Mouse (Mus musculus) testis, adult 2 months (tissue): ENCODE data around the gene Kcnn4. TPM values are rescaled to one million over a fixed set of nuclear protein-coding genes. Genes with fewer than 3 reads are reported as not detected.
A peak's percentile ranks its signal among the peaks of the same experiment; 100 is the strongest.

Source experiments
- H3K27ac ChIP-seq: fragments of 200-500 bp; 2 replicates; pipeline ENCODE4 v1.5.1; 2012; ENCODE audit warnings: low read depth, low read length; ENCODE audit not compliant: control insufficient read depth, insufficient read depth
- H3K27me3 ChIP-seq: fragments of 200-500 bp; 2 replicates; pipeline ENCODE4 v1.6.1; 2012; ENCODE audit warnings: mild to moderate bottlenecking, low read length, moderate library complexity; ENCODE audit not compliant: control insufficient read depth, insufficient read depth
- H3K36me3 ChIP-seq: fragments of 200-500 bp; 2 replicates; pipeline ENCODE4 v1.6.1; 2012; ENCODE audit warnings: mild to moderate bottlenecking, low read length; ENCODE audit not compliant: control insufficient read depth, insufficient read depth
- H3K4me1 ChIP-seq: fragments of 200-500 bp; 2 replicates; pipeline ENCODE4 v1.6.1; 2012; ENCODE audit warnings: low read length; ENCODE audit not compliant: control insufficient read depth, insufficient read depth
- H3K4me3 ChIP-seq: fragments of 200-500 bp; 2 replicates; pipeline ENCODE4 v1.5.1; 2012; ENCODE audit warnings: low read depth, mild to moderate bottlenecking, low read length, moderate library complexity, mixed read lengths; ENCODE audit not compliant: control insufficient read depth
- CTCF ChIP-seq: fragments of 200-500 bp; IDR thresholded peaks from 2 replicates; pipeline ENCODE4 v1.5.1; 2012; ENCODE audit warnings: low read depth, mild to moderate bottlenecking, inconsistent platforms, low read length, moderate library complexity; ENCODE audit not compliant: control insufficient read depth, insufficient read depth, insufficient replicate concordance
- POLR2A ChIP-seq: fragments of 200-500 bp; IDR thresholded peaks from 2 replicates; pipeline ENCODE4 v1.6.1; 2012; ENCODE audit warnings: low read depth, mild to moderate bottlenecking, inconsistent platforms, low read length, moderate library complexity; ENCODE audit not compliant: control insufficient read depth
- polyA plus RNA-seq: library from polyadenylated mRNA; depleted of rRNA; stranded (reverse); fragments of >200 nt; gene quantifications from 2 replicates; pipeline ENCODE4 v1.2.3, GENCODE M21; 2012

The Kcnn4 gene
- polyA plus RNA-seq, 1 experiment = 2.5 TPM

DNA sequence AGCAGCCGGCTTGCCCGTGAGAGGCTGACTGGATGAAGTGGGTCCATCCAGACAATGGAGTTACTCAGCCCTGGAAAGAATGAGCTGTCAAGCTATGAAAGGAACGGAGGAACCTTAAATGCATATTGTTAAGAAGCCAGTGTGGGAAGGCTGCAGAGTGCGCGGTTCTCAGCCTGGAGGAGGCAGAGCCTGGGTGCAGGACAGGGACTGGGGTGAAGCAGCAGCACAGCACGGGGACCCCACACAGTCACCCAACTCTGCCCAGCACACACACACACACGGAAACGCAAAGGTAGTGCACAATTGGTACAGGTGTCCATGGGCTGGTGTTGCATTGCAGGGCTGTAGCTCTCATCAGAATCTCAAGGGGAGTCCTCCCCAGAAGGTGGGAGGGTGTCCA lies 49.5 kb downstream of the Kcnn4 start:
- H3K4me3 ChIP-seq = no peak overlapping the region
- TF ChIP-seq CTCF (0 out of 2 replicates have a peak, but pooled peaks have one; percentile 2), POLR2A (no peak)
- H3K27me3 ChIP-seq = no peaks in the 10 kb centered on the region
- no peak overlapping the region for H3K27ac ChIP-seq
- H3K36me3 ChIP-seq = no peaks in the 10 kb centered on the region; the same call in none of the 2 replicates
- H3K4me1 ChIP-seq = no peaks in the 10 kb centered on the region

- no peak overlapping the region for H3K27ac ChIP-seq
- H3K27me3 ChIP-seq = no peaks in the 10 kb centered on the region
- TF ChIP-seq CTCF = no peak
- TF ChIP-seq POLR2A = no peak
- no peaks in the 10 kb centered on the region for H3K4me1 ChIP-seq
- no peaks in the 10 kb centered on the region; the same call in none of the 2 replicates for H3K36me3 ChIP-seq
- H3K4me3 ChIP-seq = no peak overlapping the region
Measured at GRCm38 (mm10) chr7:24421648-24422047, 51.6 kb downstream of the Kcnn4 start.

- TF ChIP-seq POLR2A (no peak), CTCF (no peak)
- H3K27me3 ChIP-seq = no peaks in the 10 kb centered on the region
- no peak overlapping the region for H3K4me3 ChIP-seq
- no peaks in the 10 kb centered on the region for H3K4me1 ChIP-seq
- H3K36me3 ChIP-seq = no peaks in the 10 kb centered on the region; the same call in none of the 2 replicates
- H3K27ac ChIP-seq = no peak overlapping the region
Measured at GRCm38 (mm10) chr7:24422251-24422650, 52.2 kb downstream of the Kcnn4 start.

DNA sequence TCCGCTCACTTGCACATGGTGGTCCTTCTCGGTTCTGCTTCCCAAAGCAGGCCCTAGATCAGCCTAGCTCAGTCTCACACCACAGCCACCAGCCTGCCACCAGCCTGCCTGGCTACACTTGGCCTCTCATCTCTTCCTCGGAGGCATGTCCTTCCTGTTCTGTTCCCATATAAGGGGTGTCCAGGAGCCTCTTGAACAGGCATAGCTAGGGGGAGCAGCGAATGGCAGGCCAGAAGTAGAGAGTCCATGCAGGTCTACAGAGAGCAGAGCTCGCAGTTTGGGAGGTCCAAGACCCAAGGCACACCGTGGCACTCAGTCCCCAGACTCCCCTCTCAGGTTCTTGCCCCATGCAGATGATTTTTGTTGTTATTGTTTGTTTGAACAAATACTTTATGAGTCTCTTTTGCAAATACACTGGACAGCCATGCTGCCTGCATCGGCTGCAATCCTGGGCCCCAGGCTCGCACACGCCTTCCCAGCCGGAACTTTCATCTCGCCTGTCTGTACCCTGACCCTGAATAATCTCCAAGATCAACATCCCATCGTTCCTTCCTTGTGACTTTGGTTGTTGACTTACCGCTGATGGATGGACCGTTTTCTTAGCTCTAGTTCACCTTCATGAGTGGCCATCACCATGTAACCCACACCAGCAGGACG lies 53.2 kb downstream of the Kcnn4 start:
- no peak overlapping the region for H3K27ac ChIP-seq
- no peak overlapping the region for H3K4me3 ChIP-seq
- no peaks in the 10 kb centered on the region for H3K27me3 ChIP-seq
- no peak for TF ChIP-seq POLR2A
- TF ChIP-seq CTCF = no peak
- no peaks in the 10 kb centered on the region for H3K4me1 ChIP-seq
- no peaks in the 10 kb centered on the region; the same call in none of the 2 replicates for H3K36me3 ChIP-seq

- Histone ChIP-seq H3K4me3 (no peak overlapping the region), H3K27me3 (no peaks in the 10 kb centered on the region), H3K27ac (no peak overlapping the region), H3K36me3 (no peaks in the 10 kb centered on the region; the same call in none of the 2 replicates), H3K4me1 (no peaks in the 10 kb centered on the region; the same call in 1 of the 2 replicates)
- TF ChIP-seq CTCF (0 out of 2 replicates have a peak, but pooled peaks have one; percentile 2), POLR2A (no peak)
Measured at GRCm38 (mm10) chr7:24423956-24424732, 54.1 kb downstream of the Kcnn4 start.

DNA sequence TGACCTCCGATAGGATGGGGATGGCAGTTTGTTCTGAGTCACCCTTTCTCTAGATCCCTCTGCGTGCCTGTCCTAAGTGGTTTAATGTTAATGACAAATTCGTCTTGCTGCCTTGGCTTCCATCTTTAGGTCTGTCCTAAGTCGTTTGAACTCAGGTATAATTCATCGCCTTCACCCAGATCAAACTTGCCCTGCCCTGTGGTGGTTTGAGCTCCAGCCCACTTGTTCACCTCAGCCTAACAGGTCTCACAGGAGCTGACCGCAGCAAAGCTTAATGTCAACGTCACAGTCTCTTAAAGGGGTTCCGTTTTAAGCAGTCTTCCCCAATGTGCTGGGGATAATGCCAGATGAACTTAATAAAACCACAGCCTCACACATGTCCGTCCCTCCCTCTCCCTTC lies 55.9 kb downstream of the Kcnn4 start:
- no peak for TF ChIP-seq CTCF
- TF ChIP-seq POLR2A = no peak
- Histone ChIP-seq H3K4me1 (peaks cover 3% of the 10 kb centered on the region), H3K27me3 (no peaks in the 10 kb centered on the region), H3K36me3 (no peaks in the 10 kb centered on the region; the same call in 1 of the 2 replicates), H3K27ac (no peak overlapping the region), H3K4me3 (no peak overlapping the region)

- no peaks in the 10 kb centered on the region for H3K36me3 ChIP-seq
- TF ChIP-seq CTCF (no peak), POLR2A (no peak)
- H3K27ac ChIP-seq = no peak overlapping the region
- peaks cover 3% of the 10 kb centered on the region for H3K4me1 ChIP-seq
- no peak overlapping the region for H3K4me3 ChIP-seq
- no peaks in the 10 kb centered on the region for H3K27me3 ChIP-seq
Measured at GRCm38 (mm10) chr7:24427168-24427567, 57.1 kb downstream of the Kcnn4 start.
